Mouse (Mus musculus) left cerebral cortex, postnatal 4 days (tissue): ENCODE results near the gene Pno1. TPM values are rescaled to one million over a fixed set of nuclear protein-coding genes. Genes with fewer than 3 reads are reported as not detected.
"Not testable (repeated sequence)": the region's sequence is repeated elsewhere in the genome, so short reads cannot be mapped to it uniquely, and the experiment has no call there.

Experiments used
- DNase-seq: peaks from one replicate; pipeline ENCODE4 v3.0.0-alpha.2; 2022
- intact Hi-C: fragments of 180-260 bp; cut with DNase I; formaldehyde crosslinking; loops from one replicate; pipeline ENCODE4 v1.15.1; 2025
- total RNA-seq, 2 experiments: library from RNA; stranded (reverse); gene quantifications; 2 replicates each; pipeline ENCODE4 v1.2.3; 2021

The Pno1 gene
- total RNA-seq, result 10 to 100 TPM; 34.5 to 34.6 TPM

DNA sequence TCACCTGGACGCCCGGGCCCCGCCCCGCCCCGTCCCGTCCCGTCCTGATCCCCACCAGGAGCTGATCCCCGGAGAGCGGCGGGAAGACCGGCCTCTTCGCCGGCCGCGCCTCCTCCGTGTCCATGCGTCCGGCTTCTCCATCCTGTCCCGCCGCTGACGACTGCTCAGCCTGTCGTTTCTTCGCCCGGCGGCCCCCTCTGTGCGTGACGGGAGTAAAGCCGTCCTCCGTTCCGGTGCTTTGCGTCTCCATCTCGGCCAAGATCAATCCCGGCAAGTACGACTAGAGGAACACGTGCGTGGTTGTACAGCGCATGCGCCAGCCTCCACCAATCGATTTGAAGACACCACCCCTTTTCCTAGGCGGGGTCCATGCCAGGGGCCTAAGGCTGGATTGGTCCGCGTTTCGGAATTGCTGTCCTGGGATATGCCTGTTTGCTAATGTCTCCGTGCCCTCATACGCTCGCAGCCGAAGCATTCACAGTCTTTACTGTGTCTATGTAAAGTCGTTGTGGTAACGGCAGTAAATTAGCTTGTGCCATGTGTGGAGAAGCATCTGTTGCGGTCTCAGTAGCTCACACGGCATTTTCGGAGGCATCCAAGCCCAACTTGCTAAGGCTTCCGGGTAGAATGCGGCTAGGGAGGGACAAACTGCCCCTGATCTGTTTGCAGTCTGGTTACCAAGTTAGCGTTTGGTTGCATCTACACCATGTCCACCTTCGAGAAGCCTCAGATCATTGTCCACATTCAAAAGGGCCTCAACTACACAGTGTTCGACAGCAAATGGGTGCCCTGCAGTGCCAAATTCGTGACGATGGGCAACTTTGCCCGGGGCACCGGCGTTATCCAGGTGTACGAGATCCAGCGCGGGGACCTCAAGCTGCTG is at the start of gene Pno1:
TSS of gene Pno1 (minus strand) at position 311 of the 883 bp plus-strand sequence.
- intact Hi-C loops, result no loop called here
- peak; percentile 99 for DNase-seq

DNA sequence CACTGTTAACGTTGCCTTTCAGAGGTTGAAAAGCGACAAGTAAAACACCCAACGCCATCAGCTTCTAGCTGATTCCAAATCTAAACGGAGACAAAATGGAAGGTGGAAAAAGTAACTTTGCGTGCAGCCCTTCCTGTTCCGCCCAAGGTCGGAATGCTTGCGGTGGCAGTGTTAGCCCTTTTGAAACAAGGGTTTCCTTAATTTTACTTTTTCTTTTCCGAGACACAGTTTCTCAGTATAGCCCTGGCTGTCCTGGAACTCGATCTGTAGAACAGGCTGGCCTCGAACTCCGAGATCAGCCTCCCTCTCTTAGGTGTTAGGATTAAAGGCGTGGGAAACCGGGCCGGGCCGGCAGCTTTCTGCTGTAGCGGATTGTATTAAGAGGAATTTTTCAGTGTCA is 46.5 kb upstream of the Pno1 start:
- DNase-seq, result peak; percentile 21
- intact Hi-C loops, result no loop called here

DNA sequence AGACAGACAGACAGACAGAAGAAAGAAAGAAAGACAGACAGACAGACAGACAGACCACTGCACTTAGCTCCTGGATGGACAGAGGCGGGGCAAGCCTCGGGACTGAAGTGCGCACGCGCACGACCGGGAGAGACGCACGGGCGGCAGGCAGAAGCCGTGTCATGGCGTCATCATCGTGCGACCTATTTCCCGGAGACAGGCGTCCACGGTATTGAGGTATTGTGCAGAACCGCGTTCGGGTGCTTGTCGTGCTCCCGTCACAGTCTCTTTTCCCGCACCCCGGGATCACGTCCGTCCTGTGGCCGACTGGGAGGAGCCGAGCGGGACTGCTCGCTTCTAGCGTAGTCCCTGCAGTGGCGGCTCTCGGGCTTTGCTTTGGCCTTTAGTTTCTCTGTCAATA is 46.1 kb upstream of the Pno1 start, which contains the start of gene C1d:
TSS of gene C1d (plus strand) at position 137 of the 400 bp plus-strand sequence.
- DNase-seq, result peak; percentile 98
- intact Hi-C loops, result no loop called here

GRCm38 (mm10) chr11:17256813-17257365 is 45.5 kb upstream of the Pno1 start:
- DNase-seq, result peak; percentile 36
- intact Hi-C loops, result no loop called here

GRCm38 (mm10) chr11:17248715-17249114 is 37.3 kb upstream of the Pno1 start:
- intact Hi-C loops, result no loop called here
- no peak for DNase-seq

DNA sequence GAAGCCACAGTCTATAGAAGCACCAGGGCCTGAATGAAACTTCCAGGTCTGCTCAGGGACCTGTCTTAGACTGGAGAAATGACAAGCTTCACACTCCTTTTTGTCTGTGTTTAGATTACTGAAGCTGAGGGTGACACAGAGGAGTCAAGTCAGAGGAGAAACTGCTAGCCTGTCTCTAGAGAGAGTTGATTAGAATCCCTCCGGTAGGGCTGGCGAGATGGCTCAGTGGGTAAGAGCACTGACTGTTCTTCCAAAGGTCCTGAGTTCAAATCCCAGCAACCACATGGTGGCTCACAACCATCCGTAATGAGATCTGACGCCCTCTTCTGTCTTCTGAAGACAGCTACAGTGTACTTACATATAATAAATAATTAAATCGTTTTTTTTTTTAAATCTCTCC is 27.2 kb upstream of the Pno1 start:
- intact Hi-C loops, DNase-seq: not testable (repeated sequence)

- intact Hi-C loops, result no loop called here
- no peak for DNase-seq
These were observed 25.2 kb upstream of the Pno1 start for GRCm38 (mm10) chr11:17236449-17237037.

DNA sequence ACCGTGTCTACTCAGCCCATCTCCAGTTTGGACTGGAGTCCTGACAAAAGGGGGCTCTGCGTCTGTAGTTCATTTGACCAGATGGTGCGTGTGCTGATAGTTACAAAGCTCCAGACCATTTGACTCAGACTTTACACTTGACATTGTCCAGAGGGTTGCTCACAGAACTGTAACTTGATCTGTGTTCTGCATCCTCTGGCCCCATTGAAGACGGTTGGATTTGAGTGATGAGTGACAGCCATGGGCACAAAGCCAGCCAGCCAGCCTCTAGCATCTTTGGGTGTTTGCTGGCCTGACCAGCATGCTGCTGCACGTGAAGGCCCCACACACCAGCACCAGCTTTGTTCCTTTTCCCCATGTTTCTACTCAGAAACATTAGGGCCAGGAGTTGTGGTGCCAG is 21.4 kb upstream of the Pno1 start:
- intact Hi-C loops, result no loop called here
- no peak for DNase-seq

DNA sequence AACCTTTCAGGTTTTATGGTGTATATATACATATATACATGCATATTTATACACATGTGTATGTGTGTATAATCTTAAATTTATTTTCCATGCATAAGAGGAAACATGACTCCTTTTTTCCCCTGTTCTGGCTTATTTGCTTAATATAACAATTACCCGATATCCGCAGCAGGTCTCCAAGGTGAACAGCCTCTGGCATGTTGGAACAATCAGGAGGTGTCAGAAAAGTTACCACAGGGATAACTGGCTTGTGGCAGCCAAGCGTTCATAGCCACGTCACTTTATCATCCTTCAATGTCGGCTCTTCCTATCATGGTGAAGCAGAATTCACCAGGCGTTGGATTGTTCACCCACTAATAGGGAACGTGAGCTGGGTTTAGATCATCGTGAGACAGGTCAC is 9.8 kb upstream of the Pno1 start:
- intact Hi-C loops, result no loop called here
- DNase-seq, result no peak

GRCm38 (mm10) chr11:17215475-17215874 is 4.1 kb upstream of the Pno1 start:
- intact Hi-C loops, result no loop called here

DNA sequence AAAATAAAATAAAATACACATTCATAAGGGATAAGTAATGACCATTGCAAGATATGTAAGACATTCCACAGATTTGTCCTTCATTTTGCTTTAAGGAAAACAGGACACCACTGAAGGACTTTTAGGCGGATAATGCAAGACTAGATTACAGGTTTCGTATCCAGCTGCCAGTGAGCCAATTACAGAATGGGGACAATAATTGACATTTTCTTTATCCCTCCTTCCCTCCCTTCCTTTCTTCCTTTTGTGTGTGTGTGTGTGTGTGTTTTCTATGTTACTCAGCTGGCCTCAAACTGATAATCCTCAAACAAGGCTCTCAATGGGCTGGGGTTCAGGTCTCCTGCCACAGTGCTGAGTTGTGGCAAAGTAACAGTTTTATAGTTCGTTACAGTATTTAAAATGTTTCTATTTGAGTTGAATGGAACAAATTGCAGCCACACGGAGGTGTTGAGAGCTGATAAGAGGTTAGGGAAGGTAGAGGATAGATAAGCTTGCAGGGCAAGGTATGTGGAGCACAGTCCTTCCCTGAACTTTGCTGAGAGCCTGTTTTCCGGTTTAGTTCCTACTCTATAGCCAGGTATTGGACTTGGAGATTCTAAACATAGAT is 1.6 kb upstream of the Pno1 start:
- no peak for DNase-seq
- intact Hi-C loops, result no loop called here

More at GRCm38 (mm10) chr11:17215475-17215874, 4.1 kb upstream of the Pno1 start:
- DNase-seq, result no peak

- DNase-seq, result no peak
These were observed 750 bp upstream of the Pno1 start for GRCm38 (mm10) chr11:17212141-17212495.

DNA sequence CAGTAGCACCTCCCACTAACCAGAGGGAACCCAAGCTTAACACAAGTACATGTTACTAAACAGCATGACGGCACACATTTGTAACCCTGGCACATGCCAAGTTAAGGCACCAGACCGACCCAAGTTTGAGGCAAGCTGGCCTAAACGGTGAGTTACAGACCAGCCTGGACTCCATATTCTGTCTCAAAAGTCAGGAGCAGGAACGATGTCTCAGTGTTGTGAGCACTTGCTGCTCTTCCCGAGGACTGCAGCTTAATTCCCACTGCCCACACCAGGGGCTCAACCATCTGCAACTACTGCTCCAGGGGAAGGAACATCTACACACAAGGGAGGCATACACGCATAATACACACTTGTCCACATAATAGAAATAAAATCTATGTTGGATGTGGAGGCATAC is 8.9 kb downstream of the Pno1 start:
- DNase-seq, result no peak
- intact Hi-C loops, result loop anchor here (10.0 kb wide), 1 partner anchor 118 kb away; no protein-coding TSS in a partner anchor

More at GRCm38 (mm10) chr11:17212141-17212495, 750 bp upstream of the Pno1 start:
- intact Hi-C loops, result no loop called here

GRCm38 (mm10) chr11:17200936-17201335 is 10.4 kb downstream of the Pno1 start:
- DNase-seq, result no peak
- intact Hi-C loops, result loop anchor here (10.0 kb wide), 1 partner anchor 116 kb away; no protein-coding TSS in a partner anchor

DNA sequence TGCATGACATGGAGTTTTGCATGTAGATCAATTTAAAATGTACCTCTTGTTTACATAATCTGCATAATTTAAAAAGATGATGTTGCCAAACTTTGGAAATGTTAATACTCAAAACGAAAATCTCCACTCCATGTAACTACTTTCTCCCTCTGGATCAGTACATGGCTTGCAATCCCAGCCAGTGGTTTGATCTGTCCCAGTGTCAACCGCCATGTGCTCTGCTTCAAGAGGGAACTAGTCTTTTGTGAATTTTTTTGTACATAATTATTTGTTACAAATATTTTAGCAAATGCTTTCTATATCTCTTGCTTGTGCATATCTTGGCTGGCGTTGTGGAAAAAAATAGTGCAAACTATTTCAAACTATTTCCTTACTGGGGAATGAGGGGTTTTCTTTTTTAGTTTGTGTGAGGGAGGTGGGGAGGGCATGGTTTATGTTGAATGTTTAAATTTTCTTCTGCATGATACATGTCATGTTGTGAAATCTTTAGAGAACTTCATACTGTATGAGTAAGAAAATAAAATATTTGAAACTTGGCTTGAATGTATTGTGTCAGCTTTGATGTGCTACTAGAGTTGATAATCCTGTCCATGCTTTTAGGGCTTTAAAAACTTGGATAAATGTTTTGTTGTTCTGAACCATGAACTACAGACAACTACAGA is 11.4 kb downstream of the Pno1 start:
- DNase-seq, result no peak
- intact Hi-C loops, result loop anchor here (10.0 kb wide), 1 partner anchor 115 kb away; no protein-coding TSS in a partner anchor

DNA sequence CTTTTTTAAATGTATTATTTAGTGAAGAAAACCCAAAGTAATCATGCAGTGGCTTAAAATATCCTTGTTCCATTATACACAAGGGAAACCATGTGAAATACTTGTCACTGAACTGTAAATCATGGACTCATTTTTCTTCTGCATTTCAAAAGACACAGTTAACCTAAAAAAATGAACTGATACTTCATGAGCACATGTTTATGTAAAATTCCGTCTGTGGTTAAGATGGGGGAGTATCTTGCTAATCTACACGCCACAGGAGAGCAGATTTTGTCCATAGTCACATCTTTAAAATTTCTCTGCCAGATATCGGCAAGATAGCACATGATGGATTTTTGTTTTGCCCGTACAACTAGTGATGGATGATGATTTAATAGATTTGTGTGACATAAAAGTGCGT is 12.2 kb downstream of the Pno1 start:
- no peak for DNase-seq
- intact Hi-C loops, result no loop called here

GRCm38 (mm10) chr11:17192151-17192844 is 19.1 kb downstream of the Pno1 start:
- DNase-seq, result no peak
- intact Hi-C loops, result no loop called here

DNA sequence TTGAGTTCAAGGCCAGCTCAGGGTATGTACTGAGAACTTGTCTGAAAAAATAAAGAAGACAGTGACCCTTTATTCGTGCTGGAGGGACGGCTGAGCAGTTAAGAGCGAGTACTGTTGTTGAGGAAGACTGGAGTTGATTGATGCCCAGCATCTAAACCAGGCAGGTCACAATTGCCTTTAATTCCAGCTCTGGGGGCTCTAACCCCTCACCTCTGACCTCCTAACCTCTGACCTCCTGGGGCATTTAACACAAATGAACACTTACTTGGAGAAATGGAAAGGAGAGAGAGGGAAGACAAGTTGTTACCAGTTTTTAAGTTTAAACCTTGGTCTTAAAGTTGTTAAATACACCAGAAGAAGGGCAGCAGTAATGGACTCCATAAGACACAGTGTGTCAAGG is 22.6 kb downstream of the Pno1 start:
- intact Hi-C loops, result no loop called here
- DNase-seq, result no peak

GRCm38 (mm10) chr11:17187649-17188048 is 23.7 kb downstream of the Pno1 start:
- intact Hi-C loops, result no loop called here
- DNase-seq, result no peak

DNA sequence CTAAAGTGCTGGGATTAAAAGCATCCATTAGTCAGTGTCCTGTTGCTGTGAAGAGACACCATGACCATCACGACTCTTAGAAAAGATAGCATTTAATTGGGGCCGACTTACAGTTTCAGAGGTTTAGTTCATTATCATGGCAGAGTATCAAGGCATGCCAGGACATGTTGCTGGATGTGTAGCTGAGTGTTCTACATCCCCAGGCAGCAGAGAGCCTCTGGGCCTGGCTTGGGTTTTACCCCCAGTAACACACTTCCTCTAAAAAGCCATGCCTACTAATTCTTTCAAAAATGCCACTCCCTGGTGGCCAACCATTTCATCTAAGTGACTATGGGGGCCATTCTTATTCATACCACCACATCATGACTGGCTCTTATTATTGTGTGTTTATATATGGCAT is 28.2 kb downstream of the Pno1 start:
- DNase-seq, result no peak
- intact Hi-C loops, result no loop called here
